Mouse (Mus musculus) left cerebral cortex, adult 2 months (tissue): Measurements from ENCODE around the gene Snx27. TPM values are rescaled to one million over a fixed set of nuclear protein-coding genes. Genes with fewer than 3 reads are reported as not detected.

ENCODE experiments used
- DNase-seq, 2 experiments: peaks; one replicate each; pipeline ENCODE4 v3.0.0; 2021 to 2022; ENCODE audit warnings: low spot score in 2 of 2, mixed read lengths in 1 of 2; ENCODE audit errors: extremely low spot score in 1 of 2
- H3K27ac ChIP-seq: fragments of 200-600 bp; 2 replicates; pipeline ENCODE4 v1.8.1; 2022
- H3K4me3 ChIP-seq: fragments of 200-600 bp; 2 replicates; pipeline ENCODE4 v1.8.1; 2022
- CTCF ChIP-seq: fragments of 200-600 bp; IDR thresholded peaks from 2 replicates; pipeline ENCODE4 v1.8.1; 2022; ENCODE audit warnings: antibody characterized with exemption, mild to moderate bottlenecking, moderate library complexity
- intact Hi-C: fragments of 180-260 bp; cut with DNase I; formaldehyde crosslinking; loops from one replicate; pipeline ENCODE4 v1.15.1; 2025
- total RNA-seq, 2 experiments: library from RNA; stranded (reverse); gene quantifications; 2 replicates each; pipeline ENCODE4 v1.2.3; 2021

Snx27 gene
- total RNA-seq, 2 experiments from 2014 or later = 102 to 107 TPM

DNA sequence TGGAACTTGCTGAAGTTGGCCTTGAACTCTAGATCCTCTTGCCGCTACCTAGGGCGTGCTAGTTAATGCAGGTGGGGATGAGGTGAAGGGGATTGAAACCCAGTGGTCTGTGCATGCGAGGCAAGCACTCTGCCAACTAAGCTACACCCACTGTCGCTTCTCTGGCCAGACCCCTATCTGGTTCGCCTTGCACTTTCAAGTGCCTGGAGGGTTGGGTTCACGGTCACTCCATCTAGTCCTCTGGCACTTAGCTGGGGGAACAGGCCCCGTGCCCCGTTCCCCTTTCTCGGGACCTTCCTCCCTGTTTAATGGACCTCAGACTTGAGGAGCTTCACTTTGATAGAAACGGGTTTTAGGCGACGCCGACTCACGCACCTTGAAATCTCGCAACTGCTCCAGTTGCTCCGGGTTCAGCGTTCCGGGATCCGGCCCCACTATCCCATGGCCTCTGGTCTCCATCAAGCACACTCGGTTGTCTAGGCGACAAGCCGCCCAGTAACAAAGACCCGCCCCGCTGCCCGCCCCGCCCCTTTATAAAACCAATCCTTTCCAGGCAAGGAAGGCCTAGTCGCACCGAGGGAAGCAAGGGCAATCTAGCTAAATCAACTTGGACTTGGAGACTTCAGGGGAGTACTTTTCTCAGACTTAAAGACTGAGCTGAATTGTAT lies 109.9 kb downstream of the Snx27 start:
- intact Hi-C loops = no loop called here
- peak overlapping the region; percentile 65 for H3K27ac ChIP-seq
- peak overlapping the region; percentile 31 for H3K4me3 ChIP-seq
- DNase-seq = no peak
- TF ChIP-seq CTCF = no peak

GRCm38 (mm10) chr3:94468931-94469330 lies 113.6 kb downstream of the Snx27 start:
- no peak for DNase-seq
- intact Hi-C loops = no loop called here
- H3K4me3 ChIP-seq = no peak overlapping the region
- H3K27ac ChIP-seq = no peak overlapping the region
- TF ChIP-seq CTCF = no peak

DNA sequence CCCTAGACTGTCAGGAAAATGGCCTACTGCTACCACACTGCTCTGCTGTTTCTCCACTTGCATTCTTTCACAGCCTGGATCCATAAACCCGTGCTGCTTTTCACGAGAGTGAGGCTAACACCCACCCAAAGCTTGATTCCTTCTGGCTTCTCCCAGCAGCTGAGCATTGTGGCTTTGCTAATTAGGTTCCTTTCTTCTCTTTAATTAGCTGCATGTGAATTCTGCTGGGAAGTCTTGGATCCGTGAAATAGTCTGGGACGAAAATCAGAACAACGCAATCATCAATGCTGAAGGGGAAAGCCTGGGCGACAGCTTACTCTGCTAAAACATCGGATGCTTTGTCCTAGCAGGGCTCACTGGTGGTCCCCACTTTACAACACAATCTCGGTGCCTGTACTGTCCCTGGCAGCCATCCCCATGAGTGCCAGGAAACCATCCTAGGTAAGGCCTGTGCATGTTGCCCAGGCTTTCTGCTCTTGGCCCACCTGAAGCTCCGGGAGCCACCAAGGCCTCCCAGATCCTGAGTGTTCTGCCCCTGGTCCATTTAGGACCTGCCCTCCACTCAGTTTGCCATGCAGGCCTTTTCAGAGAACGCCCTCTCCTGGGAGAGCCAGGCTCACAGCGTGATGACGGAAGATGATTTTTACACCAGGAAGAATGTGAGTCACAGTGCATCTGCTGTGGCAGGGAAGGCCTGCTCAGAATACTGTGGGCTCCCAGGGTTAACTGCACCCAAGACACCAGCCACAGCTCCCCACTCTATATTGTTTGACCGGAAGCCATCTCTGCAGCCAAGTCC lies 116.7 kb downstream of the Snx27 start:
- intact Hi-C loops = loop anchor here (2.0 kb wide), 1 partner anchor 13 kb away; the partner anchor contains the start of gene Celf3
- peak; percentile 29 for TF ChIP-seq CTCF
- Histone ChIP-seq H3K27ac (peak overlapping the region; percentile 85), H3K4me3 (no peak overlapping the region)
- DNase-seq = peak in 1 of 2 experiments; percentile 60

DNA sequence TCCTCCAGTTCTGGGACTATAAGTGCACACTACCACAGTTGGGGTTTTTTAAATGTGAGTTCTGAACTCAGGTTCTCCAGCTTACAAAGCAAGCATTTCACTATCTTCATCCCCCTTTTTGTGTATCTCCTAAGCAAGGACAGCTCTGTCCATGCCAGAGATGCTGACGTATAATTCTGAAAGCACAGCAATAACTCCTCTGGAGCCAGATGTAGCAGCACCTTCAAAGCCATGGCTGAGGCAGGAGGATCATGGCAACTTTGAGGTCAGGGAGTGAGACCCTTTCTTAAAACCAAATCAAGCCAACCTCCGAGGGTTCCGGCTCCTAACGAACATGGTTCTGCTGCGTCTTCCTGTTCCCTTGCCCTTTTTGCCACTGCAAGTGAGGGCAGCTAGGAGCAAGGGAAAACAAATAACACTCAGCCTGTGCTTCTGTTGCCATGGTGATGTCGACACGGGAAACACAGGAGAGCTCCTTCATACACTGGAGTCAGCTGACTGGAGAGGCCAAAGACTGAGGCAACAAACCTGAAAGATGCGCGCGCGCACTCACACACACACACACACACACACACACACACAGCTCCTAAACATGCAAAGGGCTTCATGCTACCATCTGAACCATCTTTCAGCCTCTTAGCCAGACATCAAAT lies 118.5 kb downstream of the Snx27 start:
- intact Hi-C loops = loop anchor here (2.0 kb wide), 1 partner anchor 15 kb away; the partner anchor contains the start of gene Celf3
- no peak overlapping the region for H3K27ac ChIP-seq
- no peak for TF ChIP-seq CTCF
- no peak overlapping the region for H3K4me3 ChIP-seq
- DNase-seq = peak in 1 of 2 experiments; percentile 37

GRCm38 (mm10) chr3:94459834-94460233 lies 122.7 kb downstream of the Snx27 start:
- Histone ChIP-seq H3K4me3 (no peak overlapping the region), H3K27ac (no peak overlapping the region)
- intact Hi-C loops = loop anchor here (5.0 kb wide), 1 partner anchor 122 kb away; the partner anchor contains the start of gene Snx27
- no peak for DNase-seq
- TF ChIP-seq CTCF = no peak

- no peak for DNase-seq
- intact Hi-C loops = loop anchor here (2.0 to 5.0 kb wide), 3 partner anchors 76 to 125 kb away; partner anchors contain the start of gene Snx27
- Histone ChIP-seq H3K27ac (no peak overlapping the region), H3K4me3 (no peak overlapping the region)
- TF ChIP-seq CTCF = no peak
These were observed 125.5 kb downstream of the Snx27 start for GRCm38 (mm10) chr3:94457055-94457454.

- intact Hi-C loops = loop anchor here (1.0 to 5.0 kb wide), 5 partner anchors 46 to 146 kb away; partner anchors contain the start of gene Snx27
- Histone ChIP-seq H3K4me3 (peak overlapping the region; percentile 26; the same call in 1 of the 2 replicates), H3K27ac (no peak overlapping the region)
- TF ChIP-seq CTCF = peak; percentile 93
- peak; percentile 82 to 83 for DNase-seq
These were observed 126.0 kb downstream of the Snx27 start for GRCm38 (mm10) chr3:94456529-94457000.

DNA sequence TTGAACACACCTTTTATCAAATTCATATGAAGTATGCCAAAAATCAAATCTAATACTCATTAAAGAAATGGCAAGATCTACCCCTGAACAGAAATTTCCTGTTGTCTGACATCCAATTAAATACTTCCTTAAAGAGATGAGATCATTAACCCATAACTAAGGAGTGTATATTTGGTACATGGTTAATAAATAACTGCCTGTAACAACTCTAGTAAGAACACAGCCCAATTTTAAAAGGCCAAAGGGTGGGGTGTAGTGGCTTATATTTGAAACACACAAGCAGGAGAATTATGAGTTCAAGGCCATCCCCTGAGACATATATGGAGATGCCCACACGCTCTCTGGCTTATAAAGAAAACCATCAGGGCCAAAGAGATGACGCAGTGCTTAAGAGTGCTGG lies 133.1 kb downstream of the Snx27 start:
- Histone ChIP-seq H3K4me3 (no peak overlapping the region), H3K27ac (no peak overlapping the region)
- no peak for TF ChIP-seq CTCF
- intact Hi-C loops = no loop called here
- DNase-seq = no peak

Other genes starting within 250 kb of the Snx27 start
- gene Them5, start 240.6 kb downstream of the Snx27 start, total RNA-seq = not detected
- under 1 TPM in 1 of 2 experiments, not detected in 1; 0.44 TPM for gene C2cd4d, start 220.3 kb downstream of the Snx27 start, total RNA-seq
- under 1 TPM; 0.52 to 0.91 TPM for gene Rorc, start 209.9 kb downstream of the Snx27 start, total RNA-seq
- gene Lingo4, start 184.2 kb downstream of the Snx27 start, total RNA-seq = 1 to 10 TPM in 1 of 2 experiments, under 1 TPM in 1; 0.72 to 1.1 TPM
- gene Tdrkh, start 169.4 kb downstream of the Snx27 start, total RNA-seq = 10 to 100 TPM; 38.8 to 38.9 TPM
- 10 to 100 TPM; 38.6 to 41.6 TPM for gene Mrpl9, start 139.4 kb downstream of the Snx27 start, total RNA-seq
- gene Oaz3, start 138.8 kb downstream of the Snx27 start, total RNA-seq = not detected
- 100 to 1,000 TPM; 159 to 177 TPM for gene Celf3, start 104.4 kb downstream of the Snx27 start, total RNA-seq
- 1 to 10 TPM; 4.4 to 5.8 TPM for gene Riiad1, start 102.4 kb downstream of the Snx27 start, total RNA-seq
- gene Gm10972, start 60.4 kb upstream of the Snx27 start, total RNA-seq = not detected
- gene Tuft1, start 76.2 kb upstream of the Snx27 start, total RNA-seq = 1 to 10 TPM; 1.8 to 1.9 TPM
- gene Selenbp2, start 110.8 kb upstream of the Snx27 start, total RNA-seq = 1 to 10 TPM in 1 of 2 experiments, not detected in 1; 1.1 TPM
- gene Cgn, start 203.8 kb upstream of the Snx27 start, total RNA-seq = 1 to 10 TPM; 4.5 TPM